Mouse (Mus musculus): ENCODE measurements at regions not wholly inside any gene's neighbourhood (a gene's known extent, or its start where the extent isn't known, plus 50 kb on each side); places are given as distances from the start of the nearest gene placed in this dataset.

- no peaks in the 10 kb centered on the region for H3K27me3 ChIP-seq (replicated peaks)
- H3K9me3 ChIP-seq (replicated peaks; ENCODE audit: low read length): peaks cover 93% of the 10 kb centered on the region
- in situ Hi-C loops (cut with MboI; ENCODE audit: low pct_ligation_motif_present, low pct_unique_long_range_greater_than_20kb, low sequenced_read_pairs): no loop called here
- H3K36me3 ChIP-seq (replicated peaks in 1 of 2; ENCODE audit: control insufficient read depth in 1 of 2, insufficient read depth in 1 of 2, low read length in 1 of 2): no peaks in the 10 kb centered on the region
- no peaks in the 10 kb centered on the region for H3K4me1 ChIP-seq (ENCODE audit: control insufficient read depth in 1 of 2, insufficient read depth in 2 of 2)
- H3K9ac ChIP-seq (ENCODE audit: insufficient read depth, low read depth): no peak overlapping the region
- no peak overlapping the region for H3K4me2 ChIP-seq (ENCODE audit: insufficient read depth, low read depth, poor library complexity, severe bottlenecking)
- H3K79me2 ChIP-seq (replicated peaks; ENCODE audit: control insufficient read depth, extremely low read depth, insufficient read depth, poor library complexity, severe bottlenecking): no peaks in the 10 kb centered on the region
- no peak overlapping the region for H3K27ac ChIP-seq (ENCODE audit: insufficient read depth, low read depth)
- no peak for DNase-seq (ENCODE audit: extremely low read depth)
- H3K4me3 ChIP-seq (replicated peaks in 1 of 3; ENCODE audit: low read depth in 2 of 3, low read length in 2 of 3, poor library complexity in 1 of 3): no peak overlapping the region
- TF ChIP-seq JUN (IDR thresholded peaks at IDR 0.05; ENCODE audit: insufficient read depth, low read depth, low read length) (no peak), E2F4 (IDR thresholded peaks at IDR 0.05; ENCODE audit: insufficient replicate concordance, low read depth, low read length) (no peak), USF1 (IDR thresholded peaks at IDR 0.05; ENCODE audit: low read depth, low read length) (no peak), MAX (IDR thresholded peaks at IDR 0.05; ENCODE audit: low read length) (no peak), ETS1 (conservative IDR thresholded peaks at IDR 0.05; ENCODE audit: low read depth, low read length) (no peak), POLR2AphosphoS2 (IDR thresholded peaks at IDR 0.05; ENCODE audit: low read depth, low read length) (no peak), TBP (conservative IDR thresholded peaks at IDR 0.05; ENCODE audit: low read depth, low read length) (no peak), ELF1 (IDR thresholded peaks at IDR 0.05; ENCODE audit: low read depth, low read length) (no peak), CHD2 (IDR thresholded peaks at IDR 0.05; ENCODE audit: low read length) (no peak)
- dilution Hi-C loops (cut with MboI; ENCODE audit: extremely low pct_ligation_motif_present, extremely low pct_unique_long_range_greater_than_20kb, low sequenced_read_pairs): no loop called here
Observed at GRCm38 (mm10) chr4:84203680-84204079, 471.4 kb downstream of the Bnc2 start.

DNA sequence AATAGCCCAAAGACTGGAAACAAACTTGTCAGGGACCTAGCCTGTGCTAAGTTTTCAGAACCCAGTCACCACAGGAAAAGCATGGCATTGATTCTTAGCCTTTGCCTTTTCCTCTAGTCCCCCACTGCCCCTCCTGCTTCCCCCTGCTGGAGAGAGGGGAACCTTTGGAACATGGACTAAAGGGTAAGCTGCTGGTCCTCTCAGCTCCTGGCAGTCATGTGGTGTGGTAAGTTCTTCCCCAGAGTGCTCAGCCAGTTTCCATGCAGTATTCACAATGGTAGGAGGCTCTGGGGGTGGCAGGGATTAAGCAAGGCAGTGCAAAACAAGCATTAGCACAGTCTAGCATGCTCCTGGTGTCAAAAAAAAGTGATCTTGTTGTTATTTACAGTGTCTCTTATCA lies 470.3 kb downstream of the Bnc2 start:
- in situ Hi-C loops (cut with MboI; ENCODE audit: low pct_ligation_motif_present, low pct_unique_long_range_greater_than_20kb, low sequenced_read_pairs): no loop called here
- Histone ChIP-seq H3K9me3 (replicated peaks; ENCODE audit: low read length) (peaks cover 91% of the 10 kb centered on the region), H3K9ac (ENCODE audit: insufficient read depth, low read depth) (no peak overlapping the region), H3K79me2 (replicated peaks; ENCODE audit: control insufficient read depth, extremely low read depth, insufficient read depth, poor library complexity, severe bottlenecking) (no peaks in the 10 kb centered on the region), H3K4me2 (ENCODE audit: insufficient read depth, low read depth, poor library complexity, severe bottlenecking) (no peak overlapping the region), H3K4me3 (replicated peaks in 1 of 3; ENCODE audit: low read depth in 2 of 3, low read length in 2 of 3, poor library complexity in 1 of 3) (no peak overlapping the region), H3K4me1 (ENCODE audit: control insufficient read depth in 1 of 2, insufficient read depth in 2 of 2) (no peaks in the 10 kb centered on the region), H3K27ac (ENCODE audit: insufficient read depth, low read depth) (no peak overlapping the region), H3K36me3 (replicated peaks in 1 of 2; ENCODE audit: control insufficient read depth in 1 of 2, insufficient read depth in 1 of 2, low read length in 1 of 2) (no peaks in the 10 kb centered on the region), H3K27me3 (replicated peaks) (no peaks in the 10 kb centered on the region)
- no peak for DNase-seq (ENCODE audit: extremely low read depth)
- dilution Hi-C loops (cut with MboI; ENCODE audit: extremely low pct_ligation_motif_present, extremely low pct_unique_long_range_greater_than_20kb, low sequenced_read_pairs): no loop called here
- TF ChIP-seq POLR2AphosphoS2 (IDR thresholded peaks at IDR 0.05; ENCODE audit: low read depth, low read length) (no peak), IRF4 (IDR thresholded peaks at IDR 0.05; ENCODE audit: low read depth, low read length) (no peak), JUND (conservative IDR thresholded peaks at IDR 0.05; ENCODE audit: low read depth, low read length) (no peak), CHD2 (IDR thresholded peaks at IDR 0.05; ENCODE audit: low read length) (no peak), MAFK (IDR thresholded peaks at IDR 0.05; ENCODE audit: insufficient replicate concordance, low read length) (no peak)

GRCm38 (mm10) chr4:84208175-84208574 lies 466.9 kb downstream of the Bnc2 start:
- no peaks in the 10 kb centered on the region for H3K4me1 ChIP-seq (ENCODE audit: control insufficient read depth in 1 of 2, insufficient read depth in 2 of 2)
- H3K36me3 ChIP-seq (replicated peaks in 1 of 2; ENCODE audit: control insufficient read depth in 1 of 2, insufficient read depth in 1 of 2, low read length in 1 of 2): no peaks in the 10 kb centered on the region
- DNase-seq (ENCODE audit: extremely low read depth): no peak
- no peak overlapping the region for H3K27ac ChIP-seq (ENCODE audit: insufficient read depth, low read depth)
- H3K4me2 ChIP-seq (ENCODE audit: insufficient read depth, low read depth, poor library complexity, severe bottlenecking): no peak overlapping the region
- H3K9ac ChIP-seq (ENCODE audit: insufficient read depth, low read depth): no peak overlapping the region
- in situ Hi-C loops (cut with MboI; ENCODE audit: low pct_ligation_motif_present, low pct_unique_long_range_greater_than_20kb, low sequenced_read_pairs) (no loop called here), dilution Hi-C loops (cut with MboI; ENCODE audit: extremely low pct_ligation_motif_present, extremely low pct_unique_long_range_greater_than_20kb, low sequenced_read_pairs) (no loop called here)
- no peak for TF ChIP-seq MEF2A (IDR thresholded peaks at IDR 0.05; ENCODE audit: borderline replicate concordance, low read depth, low read length)
- TF ChIP-seq USF2 (conservative IDR thresholded peaks at IDR 0.05; ENCODE audit: low read depth, low read length): no peak
- TF ChIP-seq ZKSCAN1 (IDR thresholded peaks at IDR 0.05; ENCODE audit: borderline replicate concordance, low read depth, low read length): no peak
- no peak for TF ChIP-seq GABPA (IDR thresholded peaks at IDR 0.05; ENCODE audit: insufficient replicate concordance, low read depth, low read length)
- no peak for TF ChIP-seq CHD2 (IDR thresholded peaks at IDR 0.05; ENCODE audit: low read length)
- TF ChIP-seq MXI1 (IDR thresholded peaks at IDR 0.05; ENCODE audit: low read depth, low read length): no peak
- no peak for TF ChIP-seq TCF12 (IDR thresholded peaks at IDR 0.05; ENCODE audit: low read depth, low read length)
- no peak for TF ChIP-seq UBTF (IDR thresholded peaks at IDR 0.05; ENCODE audit: low read depth, low read length)
- TF ChIP-seq ZNF384 (IDR thresholded peaks at IDR 0.05; ENCODE audit: low read depth, low read length): no peak
- no peak for TF ChIP-seq ELF1 (IDR thresholded peaks at IDR 0.05; ENCODE audit: low read depth, low read length)
- TF ChIP-seq HCFC1 (IDR thresholded peaks at IDR 0.05; ENCODE audit: low read depth, low read length): no peak
- TF ChIP-seq ETS1 (conservative IDR thresholded peaks at IDR 0.05; ENCODE audit: low read depth, low read length): no peak
- no peaks in the 10 kb centered on the region for H3K79me2 ChIP-seq (replicated peaks; ENCODE audit: control insufficient read depth, extremely low read depth, insufficient read depth, poor library complexity, severe bottlenecking)
- H3K27me3 ChIP-seq (replicated peaks): no peaks in the 10 kb centered on the region
- peaks cover 87% of the 10 kb centered on the region for H3K9me3 ChIP-seq (replicated peaks; ENCODE audit: low read length)
- H3K4me3 ChIP-seq (replicated peaks in 1 of 3; ENCODE audit: low read depth in 2 of 3, low read length in 2 of 3, poor library complexity in 1 of 3): no peak overlapping the region
